Mouse (Mus musculus): ENCODE data around the gene Pepd.

GRCm38 (mm10) chr7:35027801-35028420, 115.7 kb downstream of the Pepd start:
- no peak for TF ChIP-seq USF1 (IDR thresholded peaks at IDR 0.05; ENCODE audit: low read depth, low read length)
- no peak for TF ChIP-seq CTCF (IDR thresholded peaks at IDR 0.05 in 2 of 3, conservative IDR thresholded peaks at IDR 0.05 in 1 of 3; ENCODE audit: control insufficient read depth in 1 of 3, insufficient read depth in 1 of 3, low read depth in 2 of 3, low read length in 3 of 3, poor library complexity in 1 of 3, severe bottlenecking in 1 of 3)
- no peak for TF ChIP-seq POLR2A (IDR thresholded peaks at IDR 0.05; ENCODE audit: control insufficient read depth in 1 of 2, insufficient read depth in 1 of 2, low read depth in 1 of 2, low read length in 2 of 2, poor library complexity in 1 of 2)
- TF ChIP-seq MYB (IDR thresholded peaks at IDR 0.05; ENCODE audit: low read depth, low read length) = no peak
- TF ChIP-seq GABPA (IDR thresholded peaks at IDR 0.05; ENCODE audit: low read depth, low read length) = no peak
- TF ChIP-seq ZC3H11A (IDR thresholded peaks at IDR 0.05; ENCODE audit: low read depth, low read length) = no peak
- no peak for TF ChIP-seq POLR2AphosphoS2 (IDR thresholded peaks at IDR 0.05; ENCODE audit: low read length)
- no peak for TF ChIP-seq KAT2A (conservative IDR thresholded peaks at IDR 0.05; ENCODE audit: low read depth, low read length)
- TF ChIP-seq TCF12 (IDR thresholded peaks at IDR 0.05; ENCODE audit: low read depth, low read length) = no peak
- no peak for TF ChIP-seq MAX (IDR thresholded peaks at IDR 0.05; ENCODE audit: low read length)
- TF ChIP-seq CHD1 (IDR thresholded peaks at IDR 0.05; ENCODE audit: low read depth, low read length) = no peak
- TF ChIP-seq JUND (IDR thresholded peaks at IDR 0.05; ENCODE audit: low read depth, low read length) = no peak
- no peak for TF ChIP-seq EP300 (IDR thresholded peaks at IDR 0.05; ENCODE audit: low read depth in 1 of 2, low read length in 2 of 2)
- no peak for TF ChIP-seq GATA1 (IDR thresholded peaks at IDR 0.05; ENCODE audit: low read depth, low read length)

Measured in MEL (cell line).